Mouse (Mus musculus): Measurements from ENCODE around the gene Gm45753.

DNA sequence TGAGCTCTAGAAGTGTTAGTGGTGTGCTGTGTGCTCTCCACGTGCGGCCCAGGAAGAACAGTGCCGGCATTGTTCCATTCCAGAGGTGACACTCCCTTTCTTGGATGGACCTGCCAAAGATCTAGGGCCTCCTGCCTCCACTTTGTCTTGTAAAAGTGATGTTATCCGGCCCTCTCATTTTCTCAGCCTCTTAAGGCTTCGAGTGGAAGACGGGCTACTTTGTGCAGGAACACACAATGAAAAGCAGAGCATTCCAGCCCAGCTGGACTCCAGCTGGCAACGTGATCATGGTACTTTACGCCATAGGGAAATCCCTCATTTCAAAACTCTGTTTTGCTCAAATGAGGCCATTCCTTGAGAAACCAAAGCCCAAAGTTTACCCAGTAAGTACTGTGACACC lies 41.3 kb downstream of the Gm45753 start:
- TF ChIP-seq POLR2A (IDR thresholded peaks at IDR 0.05; ENCODE audit: control insufficient read depth, low read depth, low read length), result no peak
- no peak for TF ChIP-seq CTCF (IDR thresholded peaks at IDR 0.05; ENCODE audit: control insufficient read depth, insufficient read depth, insufficient replicate concordance, low read depth, low read length)

All from testis, adult 2 months (tissue).